Mouse (Mus musculus): ENCODE data around the gene Usp17lc. TPM values are rescaled to one million over a fixed set of nuclear protein-coding genes. Genes with fewer than 3 reads are reported as not detected.

The Usp17lc gene
- polyA plus RNA-seq, 1 experiment from 2014 or later = not detected

- H3K36me3 ChIP-seq (ENCODE audit: insufficient read depth, low read length) = no peaks in the 10 kb centered on the region
- ATAC-seq (no peak), DNase-seq (ENCODE audit: low spot score) (no peak)
- 73% methylated on average over 5 of the region's 5 CpGs for WGBS
- no peaks in the 10 kb centered on the region for H3K4me1 ChIP-seq (ENCODE audit: insufficient read depth, low read depth, low read length)
- H3K27ac ChIP-seq (ENCODE audit: low read length) = no peak overlapping the region
- H3K9me3 ChIP-seq (ENCODE audit: low read length) = no peaks in the 10 kb centered on the region
- no peak overlapping the region for H3K4me2 ChIP-seq (replicated peaks; ENCODE audit: low read depth, low read length)
- H3K9ac ChIP-seq (replicated peaks; ENCODE audit: low read depth) = no peak overlapping the region
- H3K4me3 ChIP-seq (ENCODE audit: low read depth, low read length) = no peak overlapping the region
- TF ChIP-seq CTCF (IDR thresholded peaks at IDR 0.05) (no peak), EP300 (IDR thresholded peaks at IDR 0.05) (no peak)
- no peaks in the 10 kb centered on the region for H3K27me3 ChIP-seq (replicated peaks; ENCODE audit: insufficient read depth, low read length)
Measured at GRCm38 (mm10) chr7:103460590-103460989, 45.7 kb downstream of the Usp17lc start.

Small RNAs within 50 kb of the gene (microRNA-seq; reads per million reads assigned to microRNA genes)
- not detected for gene Gm25774

Other genes starting within 250 kb of the Usp17lc start
- gene Olfr591, start 236.7 kb upstream of the Usp17lc start, polyA plus RNA-seq (2015; fragmentation: Nextera tagmentation; extraction: Ambion mirVana) = not detected in 2 replicates
- gene Olfr592, start 230.3 kb upstream of the Usp17lc start, polyA plus RNA-seq (2015; fragmentation: Nextera tagmentation; extraction: Ambion mirVana) = not detected in 2 replicates
- not detected in 2 replicates for gene Olfr593, start 203.2 kb upstream of the Usp17lc start, polyA plus RNA-seq (2015; fragmentation: Nextera tagmentation; extraction: Ambion mirVana)
- gene Olfr594, start 198.1 kb upstream of the Usp17lc start, polyA plus RNA-seq (2015; fragmentation: Nextera tagmentation; extraction: Ambion mirVana) = not detected in 2 replicates
- gene Usp17ld, start 162.6 kb upstream of the Usp17lc start, polyA plus RNA-seq (2015; fragmentation: Nextera tagmentation; extraction: Ambion mirVana) = not detected in 2 replicates
- gene Olfr596, start 109.4 kb upstream of the Usp17lc start, polyA plus RNA-seq (2015; fragmentation: Nextera tagmentation; extraction: Ambion mirVana) = not detected in 2 replicates
- gene Olfr597, start 98.8 kb upstream of the Usp17lc start, polyA plus RNA-seq (2015; fragmentation: Nextera tagmentation; extraction: Ambion mirVana) = not detected in 2 replicates
- gene Olfr598, start 91.5 kb upstream of the Usp17lc start, polyA plus RNA-seq (2015; fragmentation: Nextera tagmentation; extraction: Ambion mirVana) = not detected in 2 replicates
- not detected in 2 replicates for gene Olfr599, start 79.2 kb upstream of the Usp17lc start, polyA plus RNA-seq (2015; fragmentation: Nextera tagmentation; extraction: Ambion mirVana)
- not detected in 2 replicates for gene Olfr600, start 65.4 kb upstream of the Usp17lc start, polyA plus RNA-seq (2015; fragmentation: Nextera tagmentation; extraction: Ambion mirVana)
- not detected in 2 replicates for gene Olfr601, start 52.4 kb upstream of the Usp17lc start, polyA plus RNA-seq (2015; fragmentation: Nextera tagmentation; extraction: Ambion mirVana)
- gene Olfr603, start 28.9 kb upstream of the Usp17lc start, polyA plus RNA-seq (2015; fragmentation: Nextera tagmentation; extraction: Ambion mirVana) = not detected in 2 replicates
- not detected in 2 replicates for gene Olfr605, start 30.4 kb downstream of the Usp17lc start, polyA plus RNA-seq (2015; fragmentation: Nextera tagmentation; extraction: Ambion mirVana)
- gene Olfr606, start 34.0 kb downstream of the Usp17lc start, polyA plus RNA-seq (2015; fragmentation: Nextera tagmentation; extraction: Ambion mirVana) = not detected in 2 replicates
- gene Olfr607, start 49.1 kb downstream of the Usp17lc start, polyA plus RNA-seq (2015; fragmentation: Nextera tagmentation; extraction: Ambion mirVana) = not detected in 2 replicates
- gene Olfr608, start 54.8 kb downstream of the Usp17lc start, polyA plus RNA-seq (2015; fragmentation: Nextera tagmentation; extraction: Ambion mirVana) = not detected in 2 replicates
- not detected in 2 replicates for gene Olfr609, start 83.0 kb downstream of the Usp17lc start, polyA plus RNA-seq (2015; fragmentation: Nextera tagmentation; extraction: Ambion mirVana)
- not detected in 2 replicates for gene Olfr610, start 97.0 kb downstream of the Usp17lc start, polyA plus RNA-seq (2015; fragmentation: Nextera tagmentation; extraction: Ambion mirVana)
- gene Olfr611, start 105.8 kb downstream of the Usp17lc start, polyA plus RNA-seq (2015; fragmentation: Nextera tagmentation; extraction: Ambion mirVana) = not detected in 2 replicates
- not detected in 2 replicates for gene Olfr612, start 127.6 kb downstream of the Usp17lc start, polyA plus RNA-seq (2015; fragmentation: Nextera tagmentation; extraction: Ambion mirVana)
- gene Olfr613, start 133.0 kb downstream of the Usp17lc start, polyA plus RNA-seq (2015; fragmentation: Nextera tagmentation; extraction: Ambion mirVana) = not detected in 2 replicates
- gene Olfr615, start 141.0 kb downstream of the Usp17lc start, polyA plus RNA-seq (2015; fragmentation: Nextera tagmentation; extraction: Ambion mirVana) = not detected in 2 replicates
- not detected in 2 replicates for gene Olfr616, start 154.1 kb downstream of the Usp17lc start, polyA plus RNA-seq (2015; fragmentation: Nextera tagmentation; extraction: Ambion mirVana)
- gene Olfr617, start 158.0 kb downstream of the Usp17lc start, polyA plus RNA-seq (2015; fragmentation: Nextera tagmentation; extraction: Ambion mirVana) = not detected in 2 replicates
- not detected in 2 replicates for gene Olfr618, start 175.0 kb downstream of the Usp17lc start, polyA plus RNA-seq (2015; fragmentation: Nextera tagmentation; extraction: Ambion mirVana)
- not detected in 2 replicates for gene Olfr619, start 185.5 kb downstream of the Usp17lc start, polyA plus RNA-seq (2015; fragmentation: Nextera tagmentation; extraction: Ambion mirVana)
- gene Olfr620, start 197.5 kb downstream of the Usp17lc start, polyA plus RNA-seq (2015; fragmentation: Nextera tagmentation; extraction: Ambion mirVana) = not detected in 2 replicates
- gene Olfr622, start 227.6 kb downstream of the Usp17lc start, polyA plus RNA-seq (2015; fragmentation: Nextera tagmentation; extraction: Ambion mirVana) = not detected in 2 replicates
- gene Olfr623, start 248.6 kb downstream of the Usp17lc start, polyA plus RNA-seq (2015; fragmentation: Nextera tagmentation; extraction: Ambion mirVana) = not detected in 2 replicates